Mouse (Mus musculus) neural tube, embryonic 14.5 days (tissue): ENCODE results near the gene Bmpr1a. TPM values are rescaled to one million over a fixed set of nuclear protein-coding genes. Genes with fewer than 3 reads are reported as not detected.
A peak's percentile ranks its signal among the peaks of the same experiment; 100 is the strongest.

Experiments
- ATAC-seq: fragments of 200-750 bp; cut with Nextera tagmentation; 2 replicates; pipeline ENCODE4 v1.8.0; 2017; ENCODE audit warnings: low read depth, mild to moderate bottlenecking, moderate TSS enrichment, moderate library complexity
- H3K27ac ChIP-seq: fragments of 300-500 bp; sonication (generic); 2 replicates; pipeline ENCODE4 v1.5.1; 2014; ENCODE audit warnings: low read depth, mild to moderate bottlenecking, control low read depth, low read length, moderate library complexity, mixed read lengths
- H3K27me3 ChIP-seq: fragments of 300-500 bp; sonication (generic); 2 replicates; pipeline ENCODE4 v1.6.1; 2014; ENCODE audit warnings: low read length; ENCODE audit not compliant: control insufficient read depth, insufficient read depth
- H3K36me3 ChIP-seq: fragments of 300-500 bp; sonication (generic); 2 replicates; pipeline ENCODE4 v1.6.1; 2014; ENCODE audit warnings: low read length, mixed read lengths; ENCODE audit not compliant: control insufficient read depth, insufficient read depth
- H3K4me1 ChIP-seq: fragments of 300-500 bp; sonication (generic); 2 replicates; pipeline ENCODE4 v1.6.1; 2014; ENCODE audit warnings: low read length; ENCODE audit not compliant: control insufficient read depth, insufficient read depth
- H3K4me2 ChIP-seq: fragments of 300-500 bp; sonication (generic); 2 replicates; pipeline ENCODE4 v1.6.1; 2014; ENCODE audit warnings: mild to moderate bottlenecking, low read depth, low read length, control low read depth
- H3K4me3 ChIP-seq: fragments of 300-500 bp; sonication (generic); 2 replicates; pipeline ENCODE4 v1.5.1; 2014; ENCODE audit warnings: low read depth, low read length, control low read depth, mixed read lengths
- H3K9ac ChIP-seq: fragments of 300-500 bp; sonication (generic); replicated peaks from 2 replicates; pipeline ENCODE4 v1.6.1; 2014; ENCODE audit warnings: low read depth, mild to moderate bottlenecking, control low read depth, low read length, mixed read lengths
- H3K9me3 ChIP-seq: fragments of 300-500 bp; sonication (generic); 2 replicates; pipeline ENCODE4 v1.6.1; 2016; ENCODE audit warnings: low read length; ENCODE audit not compliant: control insufficient read depth
- WGBS: fragments of 180-500 bp; shearing (Covaris S2); extraction: QIAGEN DNeasy Blood & Tissue Kit; methylation state at CpG from one replicate; pipeline ENCODE4 v1.1.7; 2014; 5-methylcytosine and 5-hydroxymethylcytosine counted together
- polyA plus RNA-seq: library from polyadenylated mRNA; unstranded; fragments of >200 nt; fragmentation: Nextera tagmentation; extraction: Ambion mirVana; gene quantifications from 2 replicates; pipeline ENCODE4 v1.2.1, GENCODE M21; 2014

The Bmpr1a gene
- polyA plus RNA-seq, 1 experiment from 2014 or later = 26.9 TPM

DNA sequence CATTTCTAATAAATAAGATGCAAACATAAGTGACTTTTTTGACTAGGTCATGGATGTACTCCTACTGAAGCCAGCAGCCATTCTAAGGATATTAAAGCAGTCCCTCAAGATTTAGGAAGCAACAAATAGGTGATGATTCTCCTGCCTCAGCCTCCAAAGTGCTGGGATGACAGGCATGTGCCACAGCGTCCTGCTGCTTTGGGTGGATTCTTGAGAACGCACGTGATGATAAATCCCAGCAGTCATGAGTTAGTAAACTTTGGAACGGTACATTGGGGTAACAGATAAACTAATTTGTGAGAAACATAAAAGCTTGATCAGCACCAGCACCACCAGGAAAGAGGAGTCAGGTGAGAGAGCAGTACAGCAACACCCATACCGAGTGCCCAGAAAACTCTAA is 52.7 kb downstream of the Bmpr1a start:
- H3K4me3 ChIP-seq = no peak overlapping the region
- peaks cover 4% of the 10 kb centered on the region; the same call in 1 of the 2 replicates for H3K4me1 ChIP-seq
- H3K36me3 ChIP-seq = no peaks in the 10 kb centered on the region
- H3K4me2 ChIP-seq = no peak overlapping the region
- ATAC-seq = no peak
- no peak overlapping the region for H3K27ac ChIP-seq
- no peak overlapping the region for H3K9ac ChIP-seq
- no peaks in the 10 kb centered on the region for H3K27me3 ChIP-seq
- 94% methylated on average over 5 of the region's 5 CpGs for WGBS
- H3K9me3 ChIP-seq = no peaks in the 10 kb centered on the region

DNA sequence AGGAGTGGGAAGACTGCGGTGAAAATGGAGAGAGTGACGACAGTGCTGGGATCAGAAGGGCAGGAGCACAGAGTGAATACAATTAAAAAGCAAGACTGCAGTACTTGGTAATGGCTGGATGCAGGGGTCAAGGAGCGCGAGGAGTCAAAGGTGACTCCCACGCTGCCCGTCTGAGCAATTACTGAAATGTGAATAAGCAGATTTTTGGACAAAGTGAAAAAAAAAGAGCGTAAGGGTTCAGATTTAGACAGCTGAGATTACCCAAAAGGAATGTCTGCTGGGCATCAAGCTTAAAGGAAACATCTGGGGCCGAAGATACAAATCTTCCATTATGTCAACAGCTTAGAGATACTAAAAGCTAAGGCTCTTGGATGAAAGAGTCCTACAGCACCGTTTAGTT is 53.3 kb downstream of the Bmpr1a start:
- ATAC-seq = no peak
- H3K27ac ChIP-seq = no peak overlapping the region
- H3K27me3 ChIP-seq = no peaks in the 10 kb centered on the region
- H3K9ac ChIP-seq = no peak overlapping the region
- H3K4me1 ChIP-seq = peaks cover 4% of the 10 kb centered on the region; the same call in 1 of the 2 replicates
- H3K4me2 ChIP-seq = no peak overlapping the region
- no peaks in the 10 kb centered on the region for H3K9me3 ChIP-seq
- H3K4me3 ChIP-seq = no peak overlapping the region
- no peaks in the 10 kb centered on the region for H3K36me3 ChIP-seq
- 49% methylated on average over 9 of the region's 9 CpGs for WGBS

DNA sequence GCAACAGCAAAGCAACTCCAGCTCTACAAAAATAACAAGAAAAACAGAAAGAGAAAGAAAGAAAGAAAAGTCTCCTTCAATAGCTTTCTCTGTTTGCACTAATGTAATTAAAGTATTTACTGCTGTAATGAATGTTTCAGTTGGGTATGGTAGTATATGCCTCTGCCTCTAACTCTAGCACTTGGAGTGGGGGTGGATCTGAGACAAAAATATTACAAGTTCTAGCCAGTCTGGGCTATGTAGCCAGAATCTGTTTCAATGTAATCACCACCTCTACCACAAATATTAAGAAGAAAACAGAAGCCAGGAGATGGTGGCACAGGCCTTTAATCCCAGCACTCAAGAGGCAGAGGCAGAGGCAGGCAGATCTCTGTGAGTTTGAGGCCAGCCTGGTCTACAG is 54.7 kb downstream of the Bmpr1a start:
- no peak overlapping the region for H3K9ac ChIP-seq
- H3K9me3 ChIP-seq = no peaks in the 10 kb centered on the region
- no peak for ATAC-seq
- H3K27ac ChIP-seq = no peak overlapping the region
- no peaks in the 10 kb centered on the region; the same call in 1 of the 2 replicates for H3K4me1 ChIP-seq
- no peaks in the 10 kb centered on the region for H3K27me3 ChIP-seq
- no peak overlapping the region for H3K4me2 ChIP-seq
- H3K36me3 ChIP-seq = no peaks in the 10 kb centered on the region
- no peak overlapping the region for H3K4me3 ChIP-seq

DNA sequence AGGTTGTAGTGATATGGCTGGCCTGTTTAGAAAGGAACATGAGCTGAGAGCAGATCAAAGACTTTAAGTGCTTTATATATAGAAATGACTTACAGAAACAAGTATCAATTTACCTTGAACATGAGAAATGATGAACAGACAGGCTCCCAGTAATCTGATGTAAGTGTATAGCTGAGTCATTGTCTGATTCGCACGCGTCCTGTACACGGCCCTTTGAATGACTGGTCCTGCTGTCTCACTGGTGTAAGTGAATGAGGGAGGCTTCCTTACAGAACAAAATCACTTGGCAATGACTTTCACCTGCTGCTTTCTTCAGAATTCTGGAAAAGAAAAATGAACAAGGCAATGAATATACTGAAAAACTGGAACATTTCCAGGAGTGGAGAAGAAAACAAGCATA is 55.5 kb downstream of the Bmpr1a start:
- WGBS = 87% methylated on average over 4 of the region's 4 CpGs
- H3K9me3 ChIP-seq = no peaks in the 10 kb centered on the region

GRCm38 (mm10) chr14:34446624-34447023 is 56.5 kb downstream of the Bmpr1a start:
- H3K4me1 ChIP-seq = no peaks in the 10 kb centered on the region
- H3K27me3 ChIP-seq = no peaks in the 10 kb centered on the region
- 96% methylated on average over 6 of the region's 6 CpGs for WGBS
- no peak overlapping the region for H3K4me3 ChIP-seq
- H3K9ac ChIP-seq = no peak overlapping the region
- no peak overlapping the region for H3K27ac ChIP-seq
- H3K4me2 ChIP-seq = no peak overlapping the region
- H3K36me3 ChIP-seq = no peaks in the 10 kb centered on the region
- no peaks in the 10 kb centered on the region for H3K9me3 ChIP-seq
- no peak for ATAC-seq

More for the DNA sequence above, 55.5 kb downstream of the Bmpr1a start:
- H3K36me3 ChIP-seq = no peaks in the 10 kb centered on the region
- H3K4me1 ChIP-seq = no peaks in the 10 kb centered on the region
- H3K9ac ChIP-seq = no peak overlapping the region
- no peak overlapping the region for H3K27ac ChIP-seq
- no peak for ATAC-seq
- H3K27me3 ChIP-seq = no peaks in the 10 kb centered on the region
- H3K4me3 ChIP-seq = no peak overlapping the region
- no peak overlapping the region for H3K4me2 ChIP-seq

DNA sequence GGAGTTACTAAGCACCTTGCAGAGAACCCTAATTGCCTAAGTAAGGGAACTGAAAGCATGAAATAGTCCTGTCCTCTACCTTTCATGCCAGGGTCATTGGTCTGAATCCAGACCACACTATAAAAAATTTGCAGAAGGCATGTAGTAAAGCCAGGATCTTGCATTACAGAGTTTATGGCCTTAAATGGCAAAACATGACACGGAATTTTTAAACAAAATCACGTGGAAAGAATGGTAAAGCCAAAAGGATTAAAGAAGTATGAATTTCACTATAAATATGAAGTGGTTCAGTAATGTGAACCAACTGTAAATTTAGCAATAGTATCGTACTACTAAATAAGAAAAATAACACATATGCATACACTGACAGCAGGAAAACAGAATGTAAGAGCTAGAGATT is 57.8 kb downstream of the Bmpr1a start:
- Histone ChIP-seq H3K4me2 (no peak overlapping the region), H3K27me3 (no peaks in the 10 kb centered on the region), H3K9ac (no peak overlapping the region), H3K27ac (no peak overlapping the region), H3K9me3 (no peaks in the 10 kb centered on the region), H3K4me1 (no peaks in the 10 kb centered on the region), H3K4me3 (no peak overlapping the region), H3K36me3 (0 out of 2 replicates have a peak, but pooled peaks cover 3% of the 10 kb centered on the region)
- WGBS = 96% methylated on average over 3 of the region's 3 CpGs
- ATAC-seq = no peak

DNA sequence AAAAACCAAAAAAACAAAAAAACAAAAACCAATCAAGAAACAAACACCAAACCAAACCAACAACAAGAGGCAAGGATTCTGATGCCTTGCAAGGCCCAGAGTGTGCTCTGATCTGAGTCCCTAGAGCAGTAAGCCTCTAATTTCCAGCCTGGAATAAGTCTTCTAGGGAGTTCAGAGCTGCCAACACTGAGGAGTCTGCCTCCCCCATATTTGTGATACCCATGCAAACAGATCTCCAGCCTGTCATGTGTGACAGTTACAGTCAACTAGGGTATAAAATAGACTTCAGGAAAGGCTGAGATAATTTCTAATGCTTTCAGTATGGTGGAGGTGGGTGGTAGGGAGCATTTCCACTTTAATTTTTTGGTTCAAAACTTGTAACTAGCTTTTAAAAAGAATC is 58.2 kb downstream of the Bmpr1a start:
- no peaks in the 10 kb centered on the region for H3K9me3 ChIP-seq
- H3K27me3 ChIP-seq = no peaks in the 10 kb centered on the region
- no peak for ATAC-seq
- H3K9ac ChIP-seq = no peak overlapping the region
- H3K27ac ChIP-seq = no peak overlapping the region
- no peak overlapping the region for H3K4me3 ChIP-seq
- 0 out of 2 replicates have a peak, but pooled peaks cover 3% of the 10 kb centered on the region for H3K36me3 ChIP-seq
- H3K4me2 ChIP-seq = no peak overlapping the region
- H3K4me1 ChIP-seq = no peaks in the 10 kb centered on the region

GRCm38 (mm10) chr14:34444368-34444767 is 58.8 kb downstream of the Bmpr1a start:
- Histone ChIP-seq H3K9ac (no peak overlapping the region), H3K36me3 (0 out of 2 replicates have a peak, but pooled peaks cover 3% of the 10 kb centered on the region), H3K4me2 (no peak overlapping the region), H3K27me3 (no peaks in the 10 kb centered on the region), H3K27ac (no peak overlapping the region), H3K4me3 (no peak overlapping the region), H3K9me3 (no peaks in the 10 kb centered on the region), H3K4me1 (no peaks in the 10 kb centered on the region)
- 82% methylated on average over 5 of the region's 5 CpGs for WGBS
- no peak for ATAC-seq

DNA sequence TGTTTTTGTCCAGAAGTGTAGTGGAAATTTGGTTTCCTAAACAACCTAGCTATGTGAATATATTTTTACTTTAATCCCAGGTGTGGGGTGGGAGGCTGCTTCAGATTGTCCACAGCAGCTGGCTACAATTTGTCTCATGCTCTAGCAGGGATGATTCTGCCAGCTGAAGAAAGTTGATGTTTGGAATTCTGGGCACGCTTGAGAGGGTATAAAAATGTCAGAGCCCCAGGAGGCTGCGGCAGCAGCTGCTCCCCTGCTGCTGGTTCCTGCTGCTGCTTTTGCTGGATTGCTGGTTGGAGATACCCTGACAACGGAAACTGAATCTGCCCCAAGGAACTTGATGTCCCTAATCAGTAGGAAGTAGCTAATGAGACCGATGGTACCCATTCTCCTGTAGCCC is 60.6 kb downstream of the Bmpr1a start:
- H3K36me3 ChIP-seq = 0 out of 2 replicates have a peak, but pooled peaks cover 3% of the 10 kb centered on the region
- peak; percentile 79 for ATAC-seq
- 19% methylated on average over 4 of the region's 4 CpGs for WGBS
- H3K27me3 ChIP-seq = no peaks in the 10 kb centered on the region
- no peak overlapping the region for H3K4me3 ChIP-seq
- H3K9me3 ChIP-seq = no peaks in the 10 kb centered on the region
- no peak overlapping the region for H3K4me2 ChIP-seq
- H3K4me1 ChIP-seq = no peaks in the 10 kb centered on the region
- no peak overlapping the region for H3K9ac ChIP-seq
- no peak overlapping the region for H3K27ac ChIP-seq
